ENCODE assay signal across 24 mouse cellular contexts in the genomic region with DNA sequence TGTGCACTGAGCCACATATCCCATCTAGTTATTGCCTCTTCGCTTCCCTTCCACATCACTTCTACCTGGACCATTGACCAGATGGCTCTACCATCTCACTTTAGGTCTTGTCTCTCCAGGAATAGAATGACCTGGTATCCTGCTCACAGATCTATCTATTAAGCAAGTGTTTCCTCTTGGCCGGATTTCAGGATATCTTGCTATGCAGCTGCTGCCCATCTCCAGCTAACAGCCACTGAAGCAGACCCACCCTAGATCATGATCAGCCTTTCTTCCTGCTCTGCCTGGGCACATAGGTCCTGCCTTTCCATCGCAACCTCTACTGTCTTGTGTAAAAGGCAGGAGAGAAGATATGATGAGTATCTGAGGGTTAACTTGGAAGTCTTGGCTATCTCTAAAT.
"Had no signal": no experiment of that assay in that cellular context is flagged by ENCODE, and none has a peak within 500 bp of the region (broad histone marks: within the 10 kb centered on the region; RNA-seq: fewer than 3 reads in every experiment).

No protein-coding gene starts in this region.

- H3K4me3 ChIP-seq: embryonic facial prominence, embryonic 10.5 days; embryonic facial prominence, embryonic 12.5 days; embryonic facial prominence, embryonic 13.5 days; embryonic facial prominence, embryonic 15.5 days; erythroblast, embryonic 14.5 days; forebrain, embryonic 10.5 days; forebrain, embryonic 12.5 days; forebrain, embryonic 13.5 days; forebrain, embryonic 15.5 days; gastrocnemius, adult 2 months; heart, adult 2 months; heart, embryonic 10.5 days had no signal

- DNase-seq: cerebellum, adult 9-11 months; cerebellum, postnatal 10 days; cerebellum, postnatal 14 days; cerebellum, postnatal 25 days; cerebellum, postnatal 36 days; embryo, embryonic 11 days; forebrain, postnatal 0 days; gastrocnemius, adult 2 months; gastrocnemius, postnatal 10 days; gastrocnemius, postnatal 14 days; gastrocnemius, postnatal 25 days; gastrocnemius, postnatal 36 days; heart, adult 11 months; heart, adult 2 months had no signal

- H3K4me1 ChIP-seq: embryonic facial prominence, embryonic 10.5 days; embryonic facial prominence, embryonic 13.5 days; embryonic facial prominence, embryonic 15.5 days; forebrain, embryonic 10.5 days; forebrain, embryonic 12.5 days; forebrain, embryonic 13.5 days; forebrain, embryonic 15.5 days; heart, embryonic 10.5 days had no signal

- H3K27ac ChIP-seq: embryonic facial prominence, embryonic 10.5 days; embryonic facial prominence, embryonic 12.5 days; embryonic facial prominence, embryonic 13.5 days; embryonic facial prominence, embryonic 15.5 days; forebrain, embryonic 10.5 days; forebrain, embryonic 12.5 days; forebrain, embryonic 13.5 days; forebrain, embryonic 15.5 days; gastrocnemius, adult 2 months; heart, adult 2 months; heart, embryonic 10.5 days had no signal

- H3K36me3 ChIP-seq: embryonic facial prominence, embryonic 10.5 days; embryonic facial prominence, embryonic 12.5 days; embryonic facial prominence, embryonic 13.5 days; embryonic facial prominence, embryonic 15.5 days; forebrain, embryonic 10.5 days; forebrain, embryonic 12.5 days; forebrain, embryonic 15.5 days; heart, embryonic 10.5 days had no signal

- H3K27me3 ChIP-seq: embryonic facial prominence, embryonic 12.5 days; embryonic facial prominence, embryonic 13.5 days; embryonic facial prominence, embryonic 15.5 days; forebrain, embryonic 12.5 days; forebrain, embryonic 13.5 days; forebrain, embryonic 15.5 days had no signal

- H3K9me3 ChIP-seq: embryonic facial prominence, embryonic 10.5 days; embryonic facial prominence, embryonic 12.5 days; embryonic facial prominence, embryonic 13.5 days; embryonic facial prominence, embryonic 15.5 days; forebrain, embryonic 10.5 days; forebrain, embryonic 12.5 days; forebrain, embryonic 13.5 days; forebrain, embryonic 15.5 days; heart, embryonic 10.5 days had no signal

- H3K9ac ChIP-seq: embryonic facial prominence, embryonic 12.5 days; embryonic facial prominence, embryonic 13.5 days; embryonic facial prominence, embryonic 15.5 days; forebrain, embryonic 12.5 days; forebrain, embryonic 13.5 days; forebrain, embryonic 15.5 days; forebrain, postnatal 0 days had no signal
